Mouse (Mus musculus): ENCODE results near the gene Atm.

GRCm38 (mm10) chr9:53400696-53401095 lies 135.8 kb downstream of the Atm start:
- no peak for TF ChIP-seq CTCF (IDR thresholded peaks at IDR 0.05; ENCODE audit: borderline replicate concordance, insufficient read depth, low read depth, low read length)
- TF ChIP-seq POLR2A (IDR thresholded peaks at IDR 0.05; ENCODE audit: borderline replicate concordance, insufficient read depth, low read length): no peak
